Mouse (Mus musculus): ENCODE data around the gene Unc93a. TPM values are rescaled to one million over a fixed set of nuclear protein-coding genes. Genes with fewer than 3 reads are reported as not detected.

Unc93a gene
- polyA plus RNA-seq, 1 experiment from 2014 or later = not detected

Other genes starting within 250 kb of the Unc93a start
- gene Pnldc1, start 221.6 kb downstream of the Unc93a start, polyA plus RNA-seq (2014; fragmentation: Nextera tagmentation; extraction: Ambion mirVana) = 3.1 and 3.7 TPM in 2 replicates
- gene Tcp1, start 216.1 kb downstream of the Unc93a start, polyA plus RNA-seq (2014; fragmentation: Nextera tagmentation; extraction: Ambion mirVana) = 356 and 462 TPM in 2 replicates
- 117 and 127 TPM in 2 replicates for gene Mrpl18, start 215.5 kb downstream of the Unc93a start, polyA plus RNA-seq (2014; fragmentation: Nextera tagmentation; extraction: Ambion mirVana)
- gene Acat3, start 191.2 kb downstream of the Unc93a start, polyA plus RNA-seq (2014; fragmentation: Nextera tagmentation; extraction: Ambion mirVana) = 0.32 and 0.53 TPM in 2 replicates
- 223 and 257 TPM in 2 replicates for gene Acat2, start 171.1 kb downstream of the Unc93a start, polyA plus RNA-seq (2014; fragmentation: Nextera tagmentation; extraction: Ambion mirVana)
- gene Wtap, start 137.6 kb downstream of the Unc93a start, polyA plus RNA-seq (2014; fragmentation: Nextera tagmentation; extraction: Ambion mirVana) = 147 and 150 TPM in 2 replicates
- 144 and 152 TPM in 2 replicates for gene Sod2, start 125.0 kb downstream of the Unc93a start, polyA plus RNA-seq (2014; fragmentation: Nextera tagmentation; extraction: Ambion mirVana)
- gene Gpr31b, start 79.5 kb downstream of the Unc93a start, polyA plus RNA-seq (2014; fragmentation: Nextera tagmentation; extraction: Ambion mirVana) = not detected in 2 replicates
- 0.18 and 0.45 TPM in 2 replicates for gene Tcp10b, start 70.7 kb downstream of the Unc93a start, polyA plus RNA-seq (2014; fragmentation: Nextera tagmentation; extraction: Ambion mirVana)
- not detected in 2 replicates for gene Smok2a, start 89.4 kb upstream of the Unc93a start, polyA plus RNA-seq (2014; fragmentation: Nextera tagmentation; extraction: Ambion mirVana)
- gene Smok2b, start 98.4 kb upstream of the Unc93a start, polyA plus RNA-seq (2014; fragmentation: Nextera tagmentation; extraction: Ambion mirVana) = not detected in 2 replicates
- not detected in 2 replicates for gene Tcp10c, start 222.8 kb upstream of the Unc93a start, polyA plus RNA-seq (2014; fragmentation: Nextera tagmentation; extraction: Ambion mirVana)

Measured in midbrain, embryonic 14.5 days (tissue).